Mouse (Mus musculus): ENCODE measurements at regions not wholly inside any gene's neighbourhood (a gene's known extent, or its start where the extent isn't known, plus 50 kb on each side); places are given as distances from the start of the nearest gene placed in this dataset.

DNA sequence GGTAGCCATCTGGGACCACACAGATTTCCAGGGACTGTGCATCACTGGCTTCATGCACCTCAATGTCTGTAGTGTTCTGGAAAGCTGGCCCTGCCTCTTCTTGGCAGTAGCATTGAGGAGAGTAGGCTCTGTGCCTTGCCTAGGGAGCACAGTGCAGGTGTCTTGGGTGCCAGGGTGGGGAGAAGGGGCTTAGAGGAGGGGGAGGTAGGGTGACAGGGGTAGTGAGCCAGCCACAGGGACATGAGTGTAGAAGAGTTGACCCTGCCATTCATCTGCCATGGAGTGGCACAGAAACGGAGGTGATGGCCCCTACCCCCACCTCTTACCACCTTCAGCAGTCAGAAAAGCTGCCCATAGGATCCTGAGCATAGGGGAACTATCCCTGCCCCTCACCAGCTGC, 235.4 kb upstream of the Gli3 start:
- DNase-seq, result no peak
